Mouse (Mus musculus) limb, embryonic 14.5 days (tissue): ENCODE measurements around the gene Oxsm. TPM values are rescaled to one million over a fixed set of nuclear protein-coding genes. Genes with fewer than 3 reads are reported as not detected.
A peak's percentile ranks its signal among the peaks of the same experiment; 100 is the strongest.

Experiments
- ATAC-seq: fragments of 200-750 bp; cut with Nextera tagmentation; 2 replicates; pipeline ENCODE4 v1.8.0; 2017; ENCODE audit warnings: low read depth, moderate number of reproducible peaks, moderate TSS enrichment; ENCODE audit not compliant: low FRiP score
- DNase-seq: peaks from one replicate; pipeline ENCODE4 v3.0.0-alpha.2; 2015; ENCODE audit warnings: low spot score
- H3K27ac ChIP-seq: fragments of 300-500 bp; sonication (generic); replicated peaks from 2 replicates; pipeline ENCODE4 v1.5.1; 2014; ENCODE audit warnings: low read depth, mild to moderate bottlenecking, low read length, moderate library complexity, mixed read lengths
- H3K27me3 ChIP-seq: fragments of 300-500 bp; sonication (generic); 2 replicates; pipeline ENCODE4 v1.6.1; 2014; ENCODE audit warnings: low read length, mixed read lengths; ENCODE audit not compliant: control insufficient read depth, insufficient read depth
- H3K36me3 ChIP-seq: fragments of 300-500 bp; sonication (generic); 2 replicates; pipeline ENCODE4 v1.6.1; 2014; ENCODE audit warnings: mild to moderate bottlenecking, low read length, moderate library complexity, mixed read lengths; ENCODE audit not compliant: control insufficient read depth, insufficient read depth
- H3K4me1 ChIP-seq: fragments of 300-500 bp; sonication (generic); 2 replicates; pipeline ENCODE4 v1.6.1; 2014; ENCODE audit warnings: antibody characterized with exemption, low read length, mixed read lengths; ENCODE audit not compliant: control insufficient read depth, insufficient read depth
- H3K4me2 ChIP-seq: fragments of 300-500 bp; sonication (generic); replicated peaks from 2 replicates; pipeline ENCODE4 v1.6.1; 2014; ENCODE audit warnings: low read depth, mild to moderate bottlenecking, low read length, moderate library complexity; ENCODE audit not compliant: severe bottlenecking
- H3K4me3 ChIP-seq: fragments of 300-500 bp; sonication (generic); replicated peaks from 2 replicates; pipeline ENCODE4 v1.5.1; 2014; ENCODE audit warnings: low read length
- H3K9ac ChIP-seq: fragments of 300-500 bp; sonication (generic); 2 replicates; pipeline ENCODE4 v1.6.1; 2014; ENCODE audit warnings: mild to moderate bottlenecking, low read depth, low read length, moderate library complexity; ENCODE audit not compliant: severe bottlenecking
- H3K9me3 ChIP-seq: fragments of 300-500 bp; sonication (generic); 2 replicates; pipeline ENCODE4 v1.6.1; 2016; ENCODE audit warnings: low read length; ENCODE audit not compliant: control insufficient read depth
- POLR2A ChIP-seq: fragments of 200-500 bp; IDR thresholded peaks from 2 replicates; pipeline ENCODE4 v1.8.0; 2012; ENCODE audit warnings: inconsistent platforms, mild to moderate bottlenecking, moderate library complexity, borderline replicate concordance; ENCODE audit not compliant: insufficient read depth, insufficient read length; ENCODE audit errors: extremely low read depth
- WGBS: fragments of 180-500 bp; shearing (Covaris S2); extraction: QIAGEN DNeasy Blood & Tissue Kit; methylation state at CpG from one replicate; pipeline ENCODE4 v1.1.7; 2014; 5-methylcytosine and 5-hydroxymethylcytosine counted together
- polyA plus RNA-seq, 2 experiments: library from polyadenylated mRNA; depleted of rRNA in 1 of 2; stranded (reverse) in 1 of 2; unstranded in 1 of 2; fragments of >200 nt; fragmentation: Nextera tagmentation in 1 of 2; extraction: Ambion mirVana in 1 of 2; gene quantifications; 2 replicates each; pipeline versions ENCODE4 v1.2.1 to v1.2.3; 2012 to 2014

Gene Oxsm
- polyA plus RNA-seq, 2 experiments, result 1.9 to 4.6 TPM

DNA sequence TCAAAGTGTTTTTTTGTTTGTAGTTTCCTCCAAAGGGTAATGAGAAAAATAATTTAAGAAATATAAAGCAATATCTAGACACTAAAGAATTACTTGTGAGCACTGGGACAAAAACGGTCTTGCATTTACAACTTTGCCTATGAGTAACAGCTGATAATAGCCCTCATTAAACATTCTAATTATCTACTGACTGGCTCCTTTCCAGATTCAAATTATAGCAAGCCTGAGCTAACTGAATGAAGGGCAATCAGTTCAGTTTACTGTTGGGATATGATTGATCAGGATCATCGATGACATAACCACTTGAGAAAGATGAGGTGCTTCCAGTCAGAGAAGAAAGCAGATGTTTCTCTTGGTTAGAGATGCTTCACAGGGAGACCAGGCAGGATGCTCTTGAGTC lies 20.2 kb downstream of the Oxsm start:
- Histone ChIP-seq H3K4me1 (no peaks in the 10 kb centered on the region), H3K36me3 (no peaks in the 10 kb centered on the region), H3K27ac (no peak overlapping the region), H3K4me3 (no peak overlapping the region), H3K27me3 (no peaks in the 10 kb centered on the region), H3K9ac (no peak overlapping the region), H3K9me3 (no peaks in the 10 kb centered on the region), H3K4me2 (no peak overlapping the region)
- 69% methylated on average over 2 of the region's 2 CpGs for WGBS
- no peak for DNase-seq
- no peak for ATAC-seq
- no peak for TF ChIP-seq POLR2A

DNA sequence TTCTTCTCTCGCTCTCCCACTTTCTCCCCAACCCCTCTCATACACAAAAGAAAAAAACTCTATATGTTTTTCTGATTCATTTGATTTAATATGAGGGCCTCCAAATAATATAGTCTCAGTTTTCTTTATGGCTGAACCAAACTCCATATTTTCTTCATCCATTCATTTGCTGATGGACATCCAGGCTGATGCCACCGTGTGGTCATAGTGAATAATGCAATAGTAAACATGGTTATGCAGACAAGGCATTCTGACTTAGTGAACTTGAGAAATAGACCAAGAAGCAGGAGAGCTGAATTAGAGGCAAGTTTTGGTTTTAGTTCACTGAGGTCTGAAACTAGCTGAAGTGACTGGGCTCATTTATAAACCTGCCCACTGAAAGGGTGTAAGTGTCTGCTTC lies 30.6 kb downstream of the Oxsm start:
- ATAC-seq, result no peak
- H3K27me3 ChIP-seq, result no peaks in the 10 kb centered on the region
- no peak overlapping the region for H3K4me2 ChIP-seq
- no peaks in the 10 kb centered on the region for H3K36me3 ChIP-seq
- H3K9me3 ChIP-seq, result no peaks in the 10 kb centered on the region
- no peaks in the 10 kb centered on the region for H3K4me1 ChIP-seq
- WGBS, result 59% methylated on average over 2 of the region's 2 CpGs
- no peak overlapping the region for H3K4me3 ChIP-seq
- no peak for TF ChIP-seq POLR2A
- DNase-seq, result peak; percentile 29
- no peak overlapping the region for H3K9ac ChIP-seq
- no peak overlapping the region for H3K27ac ChIP-seq

DNA sequence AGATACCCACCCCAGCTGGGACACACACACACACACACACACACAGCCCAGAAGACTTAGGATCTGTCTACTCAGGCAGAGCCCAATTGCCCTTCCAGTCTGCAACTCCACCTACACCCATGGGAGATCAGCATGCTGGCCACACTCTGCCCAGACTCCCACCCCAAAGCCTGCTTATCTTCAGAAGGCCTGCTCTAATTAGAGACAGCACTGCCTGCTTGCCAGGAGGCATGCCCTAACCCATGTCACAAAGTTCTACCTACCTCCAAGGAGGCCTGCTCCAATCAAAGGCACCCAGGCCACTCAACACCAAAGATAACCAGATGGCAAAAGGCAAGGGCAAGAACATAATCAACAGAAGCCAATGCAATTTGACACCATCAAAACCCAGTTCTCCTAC lies 41.9 kb downstream of the Oxsm start:
- no peak for DNase-seq
- Histone ChIP-seq H3K4me3 (no peak overlapping the region), H3K36me3 (no peaks in the 10 kb centered on the region), H3K27me3 (no peaks in the 10 kb centered on the region), H3K9ac (no peak overlapping the region), H3K4me2 (no peak overlapping the region), H3K27ac (no peak overlapping the region), H3K4me1 (no peaks in the 10 kb centered on the region), H3K9me3 (no peaks in the 10 kb centered on the region)
- ATAC-seq, result no peak
- TF ChIP-seq POLR2A, result no peak

DNA sequence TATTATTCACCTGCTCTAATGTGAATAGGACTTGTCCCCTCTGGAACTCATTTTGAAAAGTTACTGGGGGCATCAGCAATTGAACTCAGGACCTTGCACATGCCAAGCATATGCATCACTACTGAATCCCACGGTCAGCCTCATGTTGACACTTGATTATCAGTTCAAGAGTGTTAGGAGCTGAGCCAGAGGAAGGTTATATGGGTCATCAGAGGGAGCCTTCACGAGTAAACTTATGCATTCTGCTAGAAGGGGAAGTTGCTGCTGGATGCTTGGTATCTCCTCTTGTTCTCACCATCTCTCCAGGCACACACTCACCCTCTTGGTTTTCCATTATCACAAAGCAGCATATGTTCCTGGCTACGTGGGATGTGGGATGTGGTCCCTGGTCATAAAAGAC lies 47.9 kb downstream of the Oxsm start:
- H3K4me2 ChIP-seq, result no peak overlapping the region
- no peak for DNase-seq
- H3K9me3 ChIP-seq, result no peaks in the 10 kb centered on the region
- ATAC-seq, result no peak
- no peak overlapping the region for H3K9ac ChIP-seq
- no peak overlapping the region for H3K4me3 ChIP-seq
- no peak for TF ChIP-seq POLR2A
- 36% methylated on average over 3 of the region's 3 CpGs for WGBS
- no peaks in the 10 kb centered on the region for H3K27me3 ChIP-seq
- peaks cover 11% of the 10 kb centered on the region for H3K4me1 ChIP-seq
- no peak overlapping the region for H3K27ac ChIP-seq
- no peaks in the 10 kb centered on the region for H3K36me3 ChIP-seq

DNA sequence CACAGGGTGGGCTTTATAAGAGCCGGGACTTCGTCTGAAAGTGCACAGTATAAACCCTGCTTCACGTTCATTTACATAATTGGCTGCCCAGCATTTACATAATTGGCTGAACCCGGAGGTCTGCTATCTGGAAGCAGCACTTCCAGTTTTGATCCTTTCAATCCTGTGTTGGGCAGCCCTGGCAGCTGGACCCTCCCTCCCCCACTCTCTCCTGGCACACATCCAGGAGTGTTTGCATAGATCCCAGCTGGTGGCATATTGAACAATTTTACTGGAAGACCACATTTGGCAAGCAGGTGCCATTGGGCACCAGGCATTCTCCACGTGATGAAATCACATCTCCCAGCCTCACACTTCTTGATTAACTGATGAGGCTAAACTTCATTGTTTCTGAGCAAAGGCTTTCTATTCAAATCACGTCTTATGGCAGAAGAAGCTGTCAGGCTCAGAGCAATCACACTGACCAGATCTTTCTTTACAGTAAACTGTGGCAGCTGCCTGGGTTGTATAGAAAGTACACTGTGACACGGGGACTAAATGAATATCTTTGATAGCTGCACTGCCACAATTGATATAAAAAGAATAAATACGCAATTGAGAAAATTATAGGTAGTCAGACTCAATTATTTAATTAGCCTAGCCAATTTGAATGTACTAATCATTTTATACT lies 48.5 kb downstream of the Oxsm start:
- Histone ChIP-seq H3K4me2 (peak overlapping the region; percentile 30; the same call in 1 of the 2 replicates), H3K27ac (no peak overlapping the region), H3K9me3 (no peaks in the 10 kb centered on the region), H3K4me3 (no peak overlapping the region), H3K27me3 (no peaks in the 10 kb centered on the region), H3K9ac (no peak overlapping the region), H3K36me3 (no peaks in the 10 kb centered on the region), H3K4me1 (peaks cover 11% of the 10 kb centered on the region)
- ATAC-seq (peak; percentile 60), DNase-seq (peak; percentile 71)
- TF ChIP-seq POLR2A, result no peak
- WGBS, result 21% methylated on average over 8 of the region's 8 CpGs

DNA sequence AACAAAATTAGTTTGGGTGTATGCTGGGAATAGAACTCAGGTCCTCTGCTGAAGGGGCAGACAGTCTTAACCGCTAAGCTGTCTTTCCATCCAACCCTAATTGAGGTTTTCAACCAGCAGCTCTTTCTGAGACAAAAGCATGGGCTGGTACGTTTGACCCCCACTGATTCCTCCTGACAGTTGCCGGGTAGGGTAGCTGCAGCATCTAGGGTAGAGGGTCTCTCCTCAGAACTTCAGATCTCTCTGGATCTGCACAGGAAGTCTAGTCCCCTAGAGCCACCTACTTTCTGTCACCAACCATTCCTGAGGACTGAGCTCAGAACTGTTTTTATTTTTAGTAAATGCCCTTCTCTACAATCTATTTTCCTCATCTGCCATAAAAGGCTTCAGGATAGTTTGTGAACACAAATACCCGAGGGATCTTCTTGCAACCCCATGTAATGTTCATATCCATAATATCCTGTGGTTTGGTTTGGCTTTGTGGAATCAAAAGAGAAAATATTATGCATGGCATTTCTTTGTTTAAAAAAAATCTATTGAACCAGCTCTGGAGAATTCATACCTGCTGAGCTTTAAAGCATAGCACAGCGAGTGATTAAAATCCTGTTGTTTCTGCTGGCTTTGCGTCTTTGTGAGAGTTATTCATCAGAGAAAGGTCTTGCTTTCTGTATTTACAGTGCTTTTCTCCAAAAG lies 49.2 kb downstream of the Oxsm start:
- TF ChIP-seq POLR2A, result no peak
- no peak overlapping the region for H3K9ac ChIP-seq
- peaks cover 11% of the 10 kb centered on the region for H3K4me1 ChIP-seq
- no peak for ATAC-seq
- peak overlapping the region; percentile 30; the same call in 1 of the 2 replicates for H3K4me2 ChIP-seq
- no peak for DNase-seq
- H3K27me3 ChIP-seq, result no peaks in the 10 kb centered on the region
- no peak overlapping the region for H3K4me3 ChIP-seq
- WGBS, result 40% methylated on average over 6 of the region's 6 CpGs
- H3K9me3 ChIP-seq, result no peaks in the 10 kb centered on the region
- no peak overlapping the region for H3K27ac ChIP-seq
- no peaks in the 10 kb centered on the region for H3K36me3 ChIP-seq
